Mouse (Mus musculus) forebrain, embryonic 11.5 days (tissue): ENCODE measurements around the gene Ptma. TPM values are rescaled to one million over a fixed set of nuclear protein-coding genes. Genes with fewer than 3 reads are reported as not detected.

Source experiments
- ATAC-seq: fragments of 200-750 bp; cut with Nextera tagmentation; replicated peaks from 2 replicates; pipeline ENCODE4 v1.8.0; 2017; ENCODE audit warnings: moderate TSS enrichment; ENCODE audit not compliant: low FRiP score
- DNase-seq: peaks from one replicate; pipeline ENCODE4 v3.0.0-alpha.2; 2017; ENCODE audit warnings: low spot score
- H3K27ac ChIP-seq: fragments of 300-500 bp; sonication (generic); 2 replicates; pipeline ENCODE4 v1.5.1; 2014; ENCODE audit warnings: low read depth, low read length
- H3K27me3 ChIP-seq: fragments of 300-500 bp; sonication (generic); 2 replicates; pipeline ENCODE4 v1.6.1; 2014; ENCODE audit warnings: mild to moderate bottlenecking, low read length, mixed read lengths; ENCODE audit not compliant: control insufficient read depth, insufficient read depth
- H3K36me3 ChIP-seq: fragments of 300-500 bp; sonication (generic); 2 replicates; pipeline ENCODE4 v1.6.1; 2014; ENCODE audit warnings: mild to moderate bottlenecking, low read length, moderate library complexity, mixed read lengths; ENCODE audit not compliant: control insufficient read depth, insufficient read depth
- H3K4me1 ChIP-seq: fragments of 300-500 bp; sonication (generic); replicated peaks from 2 replicates; pipeline ENCODE4 v1.6.1; 2014; ENCODE audit warnings: low read length, mixed read lengths; ENCODE audit not compliant: control insufficient read depth, insufficient read depth
- H3K4me2 ChIP-seq: fragments of 300-500 bp; sonication (generic); 2 replicates; pipeline ENCODE4 v1.6.1; 2014; ENCODE audit warnings: low read depth, mild to moderate bottlenecking, low read length, moderate library complexity, mixed read lengths; ENCODE audit not compliant: severe bottlenecking
- H3K4me3 ChIP-seq: fragments of 300-500 bp; sonication (generic); 2 replicates; pipeline ENCODE4 v1.5.1; 2014; ENCODE audit warnings: low read depth, low read length
- H3K9ac ChIP-seq: fragments of 300-500 bp; sonication (generic); 2 replicates; pipeline ENCODE4 v1.6.1; 2014; ENCODE audit warnings: low read length
- H3K9me3 ChIP-seq: fragments of 300-500 bp; sonication (generic); 2 replicates; pipeline ENCODE4 v1.6.1; 2016; ENCODE audit warnings: low read length, mixed read lengths; ENCODE audit not compliant: control insufficient read depth
- WGBS: fragments of 180-500 bp; shearing (Covaris S2); extraction: QIAGEN DNeasy Blood & Tissue Kit; methylation state at CpG from one replicate; pipeline ENCODE4 v1.1.7; 2014; 5-methylcytosine and 5-hydroxymethylcytosine counted together
- polyA plus RNA-seq: library from polyadenylated mRNA; unstranded; fragments of >200 nt; fragmentation: Nextera tagmentation; extraction: Ambion mirVana; gene quantifications from 2 replicates; pipeline ENCODE4 v1.2.1, GENCODE M21; 2014

Gene Ptma
- polyA plus RNA-seq, 1 experiment from 2014 or later, result 3,412 TPM

DNA sequence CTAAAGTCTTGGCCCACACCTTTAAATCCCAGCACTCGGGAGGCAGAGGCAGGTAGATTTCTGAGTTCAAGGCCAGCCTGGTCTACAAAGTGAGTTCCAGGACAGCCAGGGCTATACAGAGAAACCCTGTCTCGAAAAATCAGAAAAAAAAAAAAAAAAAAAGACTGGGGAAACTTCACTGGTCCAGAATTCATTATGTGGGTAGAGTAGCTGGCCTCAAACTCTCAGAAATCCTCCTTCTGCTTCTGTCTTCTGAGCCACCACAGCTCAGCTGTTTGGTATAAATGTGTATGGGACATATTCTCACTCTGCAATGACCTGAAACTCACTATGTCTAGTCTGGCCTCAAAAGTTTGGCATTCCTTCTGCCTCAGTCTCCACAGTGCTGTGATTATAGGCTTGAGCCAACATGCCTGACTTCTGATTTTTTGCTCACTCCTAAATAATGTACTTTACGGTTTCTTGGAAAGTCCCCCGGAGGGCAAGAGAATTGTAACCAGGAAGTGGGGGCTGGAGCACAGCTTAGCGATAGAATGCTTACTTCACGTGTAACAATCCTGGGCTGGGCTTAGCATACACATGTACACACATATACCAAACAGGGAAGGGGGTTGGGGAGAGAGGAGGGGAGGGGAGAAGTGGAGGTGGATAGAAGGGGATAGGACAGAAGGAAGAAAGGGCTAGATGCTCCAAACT is 10.7 kb upstream of the Ptma start:
- Histone ChIP-seq H3K9me3 (no peaks in the 10 kb centered on the region), H3K4me2 (no peak overlapping the region), H3K36me3 (no peaks in the 10 kb centered on the region), H3K4me1 (peaks cover 4% of the 10 kb centered on the region; the same call in 1 of the 2 replicates), H3K27ac (no peak overlapping the region), H3K4me3 (no peak overlapping the region), H3K27me3 (no peaks in the 10 kb centered on the region), H3K9ac (no peak overlapping the region)
- 76% methylated on average over 6 of the region's 6 CpGs for WGBS
- no peak for ATAC-seq
- DNase-seq, result no peak

DNA sequence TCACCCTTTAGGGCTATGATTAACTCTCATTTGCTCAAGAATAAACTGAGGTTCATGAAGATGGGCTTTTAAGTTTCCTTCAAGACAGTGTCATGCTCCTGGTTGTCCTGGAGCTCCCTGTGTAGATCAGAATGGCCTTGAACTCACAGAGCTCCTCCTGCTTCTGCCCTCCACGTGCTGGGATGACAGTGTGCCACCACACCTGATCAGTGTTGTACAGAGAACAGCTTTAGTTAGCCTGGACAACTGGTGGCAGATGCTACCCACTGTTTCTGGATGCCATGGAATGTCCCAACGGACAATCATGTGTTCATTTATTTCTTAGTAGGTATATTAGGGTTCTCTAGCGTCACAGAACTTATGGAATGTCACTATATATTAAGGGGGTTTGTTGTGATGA is 9.4 kb upstream of the Ptma start:
- H3K27me3 ChIP-seq, result no peaks in the 10 kb centered on the region
- no peak overlapping the region for H3K27ac ChIP-seq
- no peak overlapping the region for H3K4me3 ChIP-seq
- H3K36me3 ChIP-seq, result no peaks in the 10 kb centered on the region
- no peak overlapping the region for H3K4me2 ChIP-seq
- H3K4me1 ChIP-seq, result no peaks in the 10 kb centered on the region
- no peak overlapping the region for H3K9ac ChIP-seq
- WGBS, result 73% methylated on average over 3 of the region's 3 CpGs
- no peaks in the 10 kb centered on the region for H3K9me3 ChIP-seq
- DNase-seq (no peak), ATAC-seq (no peak)

DNA sequence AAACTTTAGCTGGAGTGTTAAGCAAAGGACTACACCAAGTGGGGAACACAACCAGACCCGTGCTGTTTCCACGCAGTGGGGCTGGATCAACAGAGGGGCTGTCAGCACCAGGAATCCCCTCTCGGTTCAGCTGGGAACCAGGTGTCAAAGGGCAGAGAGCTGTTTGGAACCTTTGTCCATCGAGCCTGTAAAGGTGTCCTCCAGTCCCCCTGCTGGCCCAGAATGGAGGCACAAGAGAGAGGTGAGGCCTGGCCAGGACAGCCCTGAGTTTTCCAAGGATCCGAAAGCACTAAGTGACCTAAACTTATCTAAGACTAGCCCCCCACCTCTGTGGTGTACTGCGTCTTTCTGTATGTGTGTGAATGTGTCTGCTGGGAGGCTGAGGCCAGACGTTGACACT is 6.2 kb upstream of the Ptma start:
- no peak overlapping the region for H3K4me3 ChIP-seq
- H3K36me3 ChIP-seq, result no peaks in the 10 kb centered on the region
- no peak overlapping the region for H3K9ac ChIP-seq
- peak; percentile 66 for DNase-seq
- no peaks in the 10 kb centered on the region for H3K9me3 ChIP-seq
- 37% methylated on average over 7 of the region's 7 CpGs for WGBS
- no peak overlapping the region for H3K4me2 ChIP-seq
- H3K27me3 ChIP-seq, result no peaks in the 10 kb centered on the region
- H3K27ac ChIP-seq, result no peak overlapping the region
- peaks cover 7% of the 10 kb centered on the region; the same call in 1 of the 2 replicates for H3K4me1 ChIP-seq
- ATAC-seq, result no peak

DNA sequence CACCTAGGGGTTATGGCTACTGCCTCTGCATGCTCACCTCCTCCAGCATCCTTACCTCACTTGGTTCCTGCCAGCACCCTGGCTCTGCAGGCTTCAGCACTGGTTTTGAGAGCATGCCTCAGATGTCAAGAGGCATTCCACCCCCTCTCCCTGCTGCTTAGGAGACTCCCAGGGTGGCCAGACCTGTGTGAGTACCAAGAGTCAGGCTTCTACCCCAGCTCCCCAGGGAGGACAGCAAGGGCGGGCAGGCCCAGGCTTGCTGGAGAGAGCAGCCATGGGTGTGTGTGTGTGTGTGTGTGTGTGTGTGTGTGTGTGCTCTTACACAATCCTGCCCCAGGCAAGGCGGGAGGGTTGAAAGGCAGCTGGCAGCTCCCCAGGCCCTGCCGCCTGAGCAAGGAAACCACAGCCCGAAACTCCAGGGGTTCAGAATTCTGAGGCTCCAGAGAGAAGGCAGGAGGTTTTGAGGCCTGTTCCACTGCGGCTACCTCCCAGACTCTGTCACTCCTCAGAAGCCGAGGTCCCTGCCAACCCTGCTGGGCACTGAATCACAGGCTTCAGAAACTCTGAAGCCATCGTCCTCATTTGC is 4.1 kb upstream of the Ptma start:
- Histone ChIP-seq H3K9ac (peak overlapping the region; percentile 33; the same call in 1 of the 2 replicates), H3K27me3 (no peaks in the 10 kb centered on the region), H3K4me2 (no peak overlapping the region), H3K36me3 (no peaks in the 10 kb centered on the region), H3K4me1 (peaks cover 7% of the 10 kb centered on the region; the same call in 1 of the 2 replicates), H3K4me3 (no peak overlapping the region), H3K9me3 (no peaks in the 10 kb centered on the region), H3K27ac (no peak overlapping the region)
- ATAC-seq (no peak), DNase-seq (no peak)
- 57% methylated on average over 7 of the region's 7 CpGs for WGBS

DNA sequence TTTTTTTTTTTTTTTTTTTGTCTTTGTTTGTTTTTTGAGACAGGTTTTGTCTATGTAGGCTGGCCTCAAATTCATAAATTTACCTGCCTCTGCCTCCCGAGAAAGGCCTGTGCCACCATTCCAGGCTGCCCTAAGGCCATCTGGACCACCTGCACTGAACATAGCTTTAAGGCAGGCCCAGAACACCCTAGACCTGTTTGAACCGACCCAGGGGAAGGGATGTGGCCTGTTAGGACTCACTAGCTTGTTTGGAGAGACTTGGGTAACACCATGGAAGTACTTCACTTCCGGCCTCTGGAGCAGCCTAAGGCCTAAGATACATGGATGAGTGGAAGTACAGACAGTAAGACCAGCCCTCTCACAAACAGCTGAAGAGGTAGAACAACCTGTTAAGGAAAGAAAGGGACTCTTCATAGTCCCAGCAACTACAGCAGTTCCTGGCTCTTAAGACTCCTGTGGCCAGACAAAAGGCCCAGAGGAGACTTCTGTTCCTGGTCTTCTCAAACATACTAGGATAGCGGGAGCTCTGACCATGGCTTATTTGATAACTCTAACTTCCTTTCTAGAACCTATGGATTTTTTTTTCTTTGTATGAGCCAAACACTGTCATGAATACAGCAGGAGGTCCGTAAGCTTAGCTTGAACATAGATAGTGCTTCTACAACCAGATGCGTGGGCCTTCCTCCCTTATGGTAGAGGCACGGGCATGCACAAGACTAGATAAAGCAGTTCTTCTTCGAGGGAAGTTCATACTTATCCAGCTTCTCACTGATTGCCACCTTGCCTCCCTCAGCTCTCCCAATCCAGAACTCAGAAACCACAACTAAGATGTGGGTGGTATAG is 2.5 kb upstream of the Ptma start:
- WGBS, result 88% methylated on average over 8 of the region's 8 CpGs
- Histone ChIP-seq H3K4me2 (no peak overlapping the region; the same call in 1 of the 2 replicates), H3K27me3 (no peaks in the 10 kb centered on the region), H3K9me3 (no peaks in the 10 kb centered on the region), H3K9ac (peak overlapping the region; percentile 94), H3K4me3 (no peak overlapping the region), H3K4me1 (peaks cover 7% of the 10 kb centered on the region; the same call in 1 of the 2 replicates), H3K36me3 (peaks cover under 1% of the 10 kb centered on the region; the same call in 1 of the 2 replicates), H3K27ac (peak overlapping the region; percentile 92)
- ATAC-seq, result no peak
- peak; percentile 51 for DNase-seq

DNA sequence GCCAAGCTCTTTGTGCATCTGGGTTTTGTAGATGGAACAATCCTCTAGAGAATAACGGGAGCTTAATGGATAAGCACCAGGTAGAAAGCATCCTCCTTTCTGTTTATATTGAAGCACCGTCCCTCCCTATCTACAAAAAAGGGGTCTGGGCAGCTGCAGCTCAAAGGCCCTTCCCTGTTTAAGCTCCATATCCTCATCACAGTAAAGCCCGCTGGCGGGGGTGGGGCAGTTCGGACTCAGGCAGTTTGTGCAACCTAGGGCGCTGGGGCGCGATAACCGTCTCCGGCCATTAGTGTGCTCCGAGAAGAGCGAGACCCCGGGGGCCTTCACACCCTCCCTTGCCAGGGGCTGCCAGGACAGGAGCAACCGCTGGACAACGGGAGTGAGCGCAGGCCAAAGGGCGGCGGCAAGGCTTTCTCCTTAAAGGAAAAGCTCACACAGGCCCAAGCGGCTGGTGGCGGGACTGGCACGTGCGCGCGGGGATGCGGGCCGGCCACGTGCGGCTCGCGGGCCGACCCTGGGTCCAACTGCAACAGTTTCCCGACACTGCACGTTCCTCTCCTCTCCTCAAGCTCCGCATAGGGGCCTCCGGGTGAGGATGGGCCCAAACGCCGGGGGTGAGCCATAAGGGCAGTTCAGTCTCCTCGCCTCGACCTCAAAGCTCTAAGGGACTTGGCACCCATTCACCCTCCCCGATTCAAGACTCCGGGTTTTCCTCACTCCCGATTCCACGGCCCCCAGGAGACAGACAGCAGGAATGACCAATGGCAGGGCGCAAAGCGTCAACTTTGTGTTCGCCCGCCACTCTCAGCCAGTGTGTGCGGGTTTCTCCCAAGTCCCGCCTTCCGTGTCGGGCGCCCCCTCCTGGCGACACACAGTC is 1.7 kb upstream of the Ptma start:
- ATAC-seq, result peak; percentile 73
- H3K27ac ChIP-seq, result peak overlapping the region; percentile 99
- H3K4me1 ChIP-seq, result peaks cover 12% of the 10 kb centered on the region; the same call in 1 of the 2 replicates
- H3K4me3 ChIP-seq, result peak overlapping the region; percentile 100
- no peaks in the 10 kb centered on the region for H3K9me3 ChIP-seq
- DNase-seq, result peak; percentile 99
- peak overlapping the region; percentile 90 for H3K4me2 ChIP-seq
- H3K9ac ChIP-seq, result peak overlapping the region; percentile 94
- peaks cover 4% of the 10 kb centered on the region; the same call in 1 of the 2 replicates for H3K36me3 ChIP-seq
- 2% methylated on average over 52 of the region's 53 CpGs for WGBS
- no peaks in the 10 kb centered on the region for H3K27me3 ChIP-seq

DNA sequence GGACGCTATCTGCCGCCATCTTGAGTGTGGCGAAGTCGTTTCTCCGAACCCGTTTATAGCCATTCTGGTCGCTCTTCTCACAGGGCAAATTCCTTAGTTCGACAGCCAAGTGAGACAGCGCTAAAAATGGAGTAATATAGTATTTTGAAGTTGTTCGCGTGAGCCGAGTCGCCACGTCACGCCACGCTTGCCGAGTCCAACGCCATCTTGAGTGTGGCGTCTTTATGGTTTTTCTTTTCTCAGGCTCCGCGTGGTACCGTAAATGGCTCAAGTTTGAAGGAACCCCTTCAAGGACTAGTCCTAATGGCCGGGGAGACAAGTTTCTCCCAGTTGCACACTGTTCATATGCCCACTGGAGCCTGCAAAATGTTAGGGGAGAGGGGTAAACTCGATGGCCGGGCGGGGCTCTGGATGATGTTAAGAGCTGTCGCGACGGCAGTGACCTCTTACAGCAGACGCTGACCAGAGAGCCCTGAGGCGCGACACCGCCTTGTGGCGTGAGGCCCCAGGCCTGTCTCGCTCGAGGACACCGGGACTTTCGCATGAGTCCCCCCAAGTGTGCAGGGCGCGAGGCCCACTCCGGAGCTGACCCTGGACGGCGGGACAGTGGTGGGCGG is 919 bp upstream of the Ptma start:
- peak overlapping the region; percentile 90 for H3K4me2 ChIP-seq
- peak overlapping the region; percentile 100 for H3K4me3 ChIP-seq
- WGBS, result under 1% methylated on average over 44 of the region's 44 CpGs
- no peak for DNase-seq
- peak overlapping the region; percentile 99 for H3K27ac ChIP-seq
- no peaks in the 10 kb centered on the region for H3K27me3 ChIP-seq
- H3K4me1 ChIP-seq, result peaks cover 13% of the 10 kb centered on the region
- H3K9me3 ChIP-seq, result no peaks in the 10 kb centered on the region
- peak; percentile 9 for ATAC-seq
- H3K9ac ChIP-seq, result peak overlapping the region; percentile 94
- H3K36me3 ChIP-seq, result peaks cover 6% of the 10 kb centered on the region; the same call in 1 of the 2 replicates
